Mouse (Mus musculus) right cerebral cortex, postnatal 10 days (tissue): ENCODE measurements around the gene Olfr1355.
"Not testable (repeated sequence)": the region's sequence is repeated elsewhere in the genome, so short reads cannot be mapped to it uniquely, and the experiment has no call there.

Experiments
- DNase-seq, 2 experiments: peaks; one replicate each; pipeline ENCODE4 v3.0.0; 2021; ENCODE audit warnings: low spot score in 2 of 2

The Olfr1355 gene

DNA sequence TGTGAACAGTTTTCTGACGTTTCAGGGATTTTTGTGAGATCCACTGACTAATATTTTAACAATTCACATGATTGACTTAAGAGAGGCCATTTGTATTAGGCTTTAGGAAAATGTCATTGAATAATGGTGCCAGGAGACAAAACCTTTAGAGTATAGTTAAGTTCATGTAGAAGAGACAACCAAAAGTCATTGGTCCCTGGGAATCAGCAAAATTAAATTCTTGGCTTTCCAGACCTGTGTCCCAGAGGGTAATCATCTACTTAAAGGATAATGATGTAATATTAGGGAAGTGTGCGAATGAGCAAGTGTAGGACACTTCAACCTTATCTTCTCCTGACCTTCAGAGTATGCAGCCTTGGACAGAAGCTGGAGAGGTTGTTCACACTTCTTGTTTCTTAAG is at the start of gene Olfr1355:
TSS of gene Olfr1355 (plus strand) at position 301 of the 400 bp plus-strand sequence.
- DNase-seq, result no peak

DNA sequence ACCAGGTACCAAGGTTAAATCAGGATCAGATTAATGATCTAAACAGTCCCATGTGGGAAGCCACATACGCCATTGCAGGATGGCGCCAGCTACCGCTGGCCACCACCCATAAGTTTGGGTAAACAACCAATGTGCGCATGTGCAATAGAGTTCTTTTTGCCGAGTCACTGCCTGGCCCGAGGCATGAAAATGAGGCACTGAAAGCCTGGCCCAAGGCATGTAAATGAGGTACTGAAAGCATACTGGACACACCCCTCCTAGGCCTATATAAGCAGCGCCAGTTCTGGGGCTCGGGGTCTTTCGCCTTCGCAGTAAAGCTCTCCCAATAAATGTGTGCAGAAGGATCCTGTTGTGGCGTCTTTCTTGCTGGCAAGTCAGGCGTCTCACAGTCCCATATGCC is 34.9 kb upstream of the Olfr1355 start:
- DNase-seq, result not testable (repeated sequence)

DNA sequence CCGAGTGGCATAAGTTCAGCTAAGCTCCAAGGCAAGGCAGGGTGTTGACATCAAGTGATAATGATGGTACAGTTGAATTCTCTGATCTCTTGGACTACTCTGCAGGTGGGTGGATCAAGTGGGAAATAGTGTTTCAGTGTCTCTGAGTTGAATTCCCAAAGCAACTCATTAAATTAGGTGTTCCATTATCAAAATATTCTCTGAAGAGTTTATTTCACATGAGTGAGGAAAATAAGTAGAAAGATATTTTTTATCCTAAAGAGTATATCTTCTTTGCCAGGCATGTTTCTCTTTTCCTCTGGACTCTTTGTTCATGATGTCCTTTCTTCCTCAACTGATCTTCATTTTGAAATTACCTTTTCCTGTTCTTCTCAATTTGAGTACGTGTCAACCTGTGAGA is 23.3 kb upstream of the Olfr1355 start, which contains the start of gene Olfr1356:
TSS of gene Olfr1356 (minus strand) at position 101 of the 400 bp plus-strand sequence.
- no peak for DNase-seq

DNA sequence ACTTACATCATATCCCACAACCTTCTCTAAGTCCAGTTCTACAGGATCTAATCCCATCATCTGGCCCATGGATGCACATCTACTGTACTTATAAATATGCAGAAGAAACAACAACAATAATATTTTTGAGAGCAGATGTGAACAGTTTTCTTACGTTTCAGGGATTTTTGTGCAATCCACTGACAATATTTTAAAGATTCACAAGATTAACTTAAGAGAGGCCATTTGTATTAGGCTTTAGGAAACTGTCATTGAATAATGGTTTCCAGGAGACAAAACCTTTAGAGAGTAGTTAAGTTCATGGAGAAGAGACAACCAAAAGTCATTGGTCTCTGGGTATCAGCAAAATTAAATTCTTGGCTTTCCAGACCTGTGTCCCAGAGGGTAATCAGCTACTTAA is 37.5 kb downstream of the Olfr1355 start, which contains the start of gene Olfr1354:
TSS of gene Olfr1354 (plus strand) at position 301 of the 400 bp plus-strand sequence.
- not testable (repeated sequence) for DNase-seq
